Mouse (Mus musculus): ENCODE data around the gene Pnrc1. TPM values are rescaled to one million over a fixed set of nuclear protein-coding genes. Genes with fewer than 3 reads are reported as not detected.
A peak's percentile ranks its signal among the peaks of the same experiment; 100 is the strongest.

Pnrc1 gene
- total and polyA plus RNA-seq, 3 experiments, result 27.8 to 35.3 (median 32.2) TPM

- Histone ChIP-seq H3K36me3 (replicated peaks in 1 of 2; ENCODE audit: control insufficient read depth in 1 of 2, insufficient read depth in 1 of 2, low read length in 1 of 2) (peaks cover 18 to 40% of the 10 kb centered on the region in 2 experiments), H3K79me2 (replicated peaks; ENCODE audit: control insufficient read depth, extremely low read depth, insufficient read depth, poor library complexity, severe bottlenecking) (peaks cover 16% of the 10 kb centered on the region), H3K4me1 (ENCODE audit: control insufficient read depth in 1 of 2, insufficient read depth in 2 of 2) (peaks cover 18 to 25% of the 10 kb centered on the region in 2 experiments), H3K27ac (ENCODE audit: insufficient read depth, low read depth) (no peak overlapping the region), H3K27me3 (replicated peaks) (no peaks in the 10 kb centered on the region), H3K4me2 (ENCODE audit: insufficient read depth, low read depth, poor library complexity, severe bottlenecking) (no peak overlapping the region), H3K4me3 (replicated peaks in 1 of 3; ENCODE audit: low read depth in 2 of 3, low read length in 2 of 3, poor library complexity in 1 of 3) (no peak overlapping the region), H3K9ac (ENCODE audit: insufficient read depth, low read depth) (no peak overlapping the region), H3K9me3 (replicated peaks; ENCODE audit: low read length) (peaks cover 4% of the 10 kb centered on the region)
- no peak for TF ChIP-seq MAX (IDR thresholded peaks at IDR 0.05; ENCODE audit: low read length)
- 0 out of 2 replicates have a peak, but pooled peaks have one; percentile 32 for TF ChIP-seq ZMIZ1 (IDR thresholded peaks at IDR 0.05; ENCODE audit: low read depth, low read length)
- TF ChIP-seq TBP (conservative IDR thresholded peaks at IDR 0.05; ENCODE audit: low read depth, low read length), result no peak
- DNase-seq (ENCODE audit: extremely low read depth), result no peak
- dilution Hi-C loops (cut with MboI; ENCODE audit: extremely low pct_ligation_motif_present, extremely low pct_unique_long_range_greater_than_20kb, low sequenced_read_pairs) (no loop called here), in situ Hi-C loops (cut with MboI; ENCODE audit: low pct_ligation_motif_present, low pct_unique_long_range_greater_than_20kb, low sequenced_read_pairs) (no loop called here)
Observed at GRCm38 (mm10) chr4:33243016-33243758, 46.8 kb downstream of the Pnrc1 start.

GRCm38 (mm10) chr4:33242536-33242935 is 47.4 kb downstream of the Pnrc1 start:
- Histone ChIP-seq H3K27me3 (replicated peaks) (no peaks in the 10 kb centered on the region), H3K27ac (ENCODE audit: insufficient read depth, low read depth) (no peak overlapping the region), H3K36me3 (replicated peaks in 1 of 2; ENCODE audit: control insufficient read depth in 1 of 2, insufficient read depth in 1 of 2, low read length in 1 of 2) (peaks cover 18 to 40% of the 10 kb centered on the region in 2 experiments), H3K79me2 (replicated peaks; ENCODE audit: control insufficient read depth, extremely low read depth, insufficient read depth, poor library complexity, severe bottlenecking) (peaks cover 16% of the 10 kb centered on the region), H3K4me2 (ENCODE audit: insufficient read depth, low read depth, poor library complexity, severe bottlenecking) (no peak overlapping the region), H3K9me3 (replicated peaks; ENCODE audit: low read length) (peaks cover 5% of the 10 kb centered on the region), H3K4me1 (ENCODE audit: control insufficient read depth in 1 of 2, insufficient read depth in 2 of 2) (peaks cover 18 to 25% of the 10 kb centered on the region in 2 experiments), H3K9ac (ENCODE audit: insufficient read depth, low read depth) (no peak overlapping the region), H3K4me3 (replicated peaks in 1 of 3; ENCODE audit: low read depth in 2 of 3, low read length in 2 of 3, poor library complexity in 1 of 3) (no peak overlapping the region)
- in situ Hi-C loops (cut with MboI; ENCODE audit: low pct_ligation_motif_present, low pct_unique_long_range_greater_than_20kb, low sequenced_read_pairs), result no loop called here
- TF ChIP-seq NELFE (IDR thresholded peaks at IDR 0.05; ENCODE audit: low read depth, low read length) (no peak), IRF4 (IDR thresholded peaks at IDR 0.05; ENCODE audit: low read depth, low read length) (0 out of 2 replicates have a peak, but pooled peaks have one; percentile 34), CHD2 (IDR thresholded peaks at IDR 0.05; ENCODE audit: low read length) (no peak), USF2 (conservative IDR thresholded peaks at IDR 0.05; ENCODE audit: low read depth, low read length) (no peak), ZMIZ1 (IDR thresholded peaks at IDR 0.05; ENCODE audit: low read depth, low read length) (0 out of 2 replicates have a peak, but pooled peaks have one; percentile 23), RCOR1 (conservative IDR thresholded peaks at IDR 0.05; ENCODE audit: low read depth, low read length) (no peak)
- dilution Hi-C loops (cut with MboI; ENCODE audit: extremely low pct_ligation_motif_present, extremely low pct_unique_long_range_greater_than_20kb, low sequenced_read_pairs), result no loop called here
- DNase-seq (ENCODE audit: extremely low read depth), result no peak

- TF ChIP-seq POLR2A (IDR thresholded peaks at IDR 0.05; ENCODE audit: low read depth, low read length) (no peak), MAFK (IDR thresholded peaks at IDR 0.05; ENCODE audit: insufficient replicate concordance, low read length) (no peak), CHD2 (IDR thresholded peaks at IDR 0.05; ENCODE audit: low read length) (no peak), JUN (IDR thresholded peaks at IDR 0.05; ENCODE audit: insufficient read depth, low read depth, low read length) (no peak), MYC (IDR thresholded peaks at IDR 0.05; ENCODE audit: low read depth, low read length) (no peak), IRF4 (IDR thresholded peaks at IDR 0.05; ENCODE audit: low read depth, low read length) (no peak), NELFE (IDR thresholded peaks at IDR 0.05; ENCODE audit: low read depth, low read length) (no peak), RAD21 (IDR thresholded peaks at IDR 0.05; ENCODE audit: low read depth, low read length) (no peak), ETS1 (conservative IDR thresholded peaks at IDR 0.05; ENCODE audit: low read depth, low read length) (no peak), RCOR1 (conservative IDR thresholded peaks at IDR 0.05; ENCODE audit: low read depth, low read length) (no peak), USF1 (IDR thresholded peaks at IDR 0.05; ENCODE audit: low read depth, low read length) (no peak), ZC3H11A (IDR thresholded peaks at IDR 0.05; ENCODE audit: low read depth, low read length) (no peak), ZNF384 (IDR thresholded peaks at IDR 0.05; ENCODE audit: low read depth, low read length) (no peak), MXI1 (IDR thresholded peaks at IDR 0.05; ENCODE audit: low read depth, low read length) (no peak), MAZ (IDR thresholded peaks at IDR 0.05; ENCODE audit: low read depth, low read length) (no peak), NRF1 (IDR thresholded peaks at IDR 0.05; ENCODE audit: low read depth, low read length) (no peak), JUND (conservative IDR thresholded peaks at IDR 0.05; ENCODE audit: low read depth, low read length) (no peak)
- Histone ChIP-seq H3K4me1 (ENCODE audit: control insufficient read depth in 1 of 2, insufficient read depth in 2 of 2) (no peaks in the 10 kb centered on the region), H3K9me3 (replicated peaks; ENCODE audit: low read length) (no peaks in the 10 kb centered on the region), H3K79me2 (replicated peaks; ENCODE audit: control insufficient read depth, extremely low read depth, insufficient read depth, poor library complexity, severe bottlenecking) (no peaks in the 10 kb centered on the region), H3K4me2 (ENCODE audit: insufficient read depth, low read depth, poor library complexity, severe bottlenecking) (no peak overlapping the region), H3K9ac (ENCODE audit: insufficient read depth, low read depth) (no peak overlapping the region), H3K4me3 (replicated peaks in 1 of 3; ENCODE audit: low read depth in 2 of 3, low read length in 2 of 3, poor library complexity in 1 of 3) (no peak overlapping the region), H3K36me3 (replicated peaks in 1 of 2; ENCODE audit: control insufficient read depth in 1 of 2, insufficient read depth in 1 of 2, low read length in 1 of 2) (no peaks in the 10 kb centered on the region), H3K27me3 (replicated peaks) (no peaks in the 10 kb centered on the region), H3K27ac (ENCODE audit: insufficient read depth, low read depth) (no peak overlapping the region)
- no peak for DNase-seq (ENCODE audit: extremely low read depth)
- in situ Hi-C loops (cut with MboI; ENCODE audit: low pct_ligation_motif_present, low pct_unique_long_range_greater_than_20kb, low sequenced_read_pairs) (no loop called here), dilution Hi-C loops (cut with MboI; ENCODE audit: extremely low pct_ligation_motif_present, extremely low pct_unique_long_range_greater_than_20kb, low sequenced_read_pairs) (no loop called here)
Observed at GRCm38 (mm10) chr4:33230881-33231280, 59.1 kb downstream of the Pnrc1 start.
